Mouse (Mus musculus): ENCODE data around the gene Rrp9. TPM values are rescaled to one million over a fixed set of nuclear protein-coding genes. Genes with fewer than 3 reads are reported as not detected.

Gene Rrp9
- polyA plus RNA-seq, 1 experiment from 2014 or later, result 35.0 TPM

- 88% methylated on average over 15 of the region's 16 CpGs for WGBS
- ATAC-seq (ENCODE audit: low read depth) (no peak), DNase-seq (ENCODE audit: low spot score) (no peak)
- H3K4me3 ChIP-seq (ENCODE audit: low read depth, low read length), result no peak overlapping the region
- H3K27ac ChIP-seq (replicated peaks; ENCODE audit: low read depth, low read length), result no peak overlapping the region
- peaks cover 9% of the 10 kb centered on the region for H3K4me1 ChIP-seq (ENCODE audit: control insufficient read depth, insufficient read depth, low read length)
- no peaks in the 10 kb centered on the region for H3K27me3 ChIP-seq (replicated peaks; ENCODE audit: control insufficient read depth, insufficient read depth, low read length)
- H3K9me3 ChIP-seq (ENCODE audit: control insufficient read depth, low read length), result no peaks in the 10 kb centered on the region
- H3K36me3 ChIP-seq (ENCODE audit: control insufficient read depth, insufficient read depth, low read length), result no peaks in the 10 kb centered on the region
- no peak overlapping the region for H3K9ac ChIP-seq (ENCODE audit: low read depth, low read length)
- no peak overlapping the region for H3K4me2 ChIP-seq (ENCODE audit: low read depth, low read length)
These were observed 2.5 kb upstream of the Rrp9 start for GRCm38 (mm10) chr9:106473081-106473752.

GRCm38 (mm10) chr9:106473753-106474105, 2.0 kb upstream of the Rrp9 start:
- no peaks in the 10 kb centered on the region for H3K27me3 ChIP-seq (replicated peaks; ENCODE audit: control insufficient read depth, insufficient read depth, low read length)
- DNase-seq (ENCODE audit: low spot score) (no peak), ATAC-seq (ENCODE audit: low read depth) (no peak)
- H3K9ac ChIP-seq (ENCODE audit: low read depth, low read length), result no peak overlapping the region
- H3K4me3 ChIP-seq (ENCODE audit: low read depth, low read length), result no peak overlapping the region
- 78% methylated on average over 5 of the region's 5 CpGs for WGBS
- H3K27ac ChIP-seq (replicated peaks; ENCODE audit: low read depth, low read length), result no peak overlapping the region
- H3K4me2 ChIP-seq (ENCODE audit: low read depth, low read length), result no peak overlapping the region
- H3K36me3 ChIP-seq (ENCODE audit: control insufficient read depth, insufficient read depth, low read length), result no peaks in the 10 kb centered on the region
- peaks cover 10% of the 10 kb centered on the region for H3K4me1 ChIP-seq (ENCODE audit: control insufficient read depth, insufficient read depth, low read length)
- no peaks in the 10 kb centered on the region for H3K9me3 ChIP-seq (ENCODE audit: control insufficient read depth, low read length)

GRCm38 (mm10) chr9:106474456-106474855, 1.3 kb upstream of the Rrp9 start:
- no peak overlapping the region for H3K4me3 ChIP-seq (ENCODE audit: low read depth, low read length)
- no peaks in the 10 kb centered on the region for H3K9me3 ChIP-seq (ENCODE audit: control insufficient read depth, low read length)
- peaks cover 10% of the 10 kb centered on the region for H3K4me1 ChIP-seq (ENCODE audit: control insufficient read depth, insufficient read depth, low read length)
- no peaks in the 10 kb centered on the region for H3K27me3 ChIP-seq (replicated peaks; ENCODE audit: control insufficient read depth, insufficient read depth, low read length)
- H3K4me2 ChIP-seq (ENCODE audit: low read depth, low read length), result peak overlapping the region; percentile 26
- H3K9ac ChIP-seq (ENCODE audit: low read depth, low read length), result peak overlapping the region; percentile 34; the same call in 1 of the 2 replicates
- WGBS, result 2% methylated on average over 6 of the region's 6 CpGs
- DNase-seq (ENCODE audit: low spot score) (peak; percentile 60), ATAC-seq (ENCODE audit: low read depth) (0 out of 2 replicates have a peak, but pooled peaks have one; percentile 5)
- no peak overlapping the region for H3K27ac ChIP-seq (replicated peaks; ENCODE audit: low read depth, low read length)
- 0 out of 2 replicates have a peak, but pooled peaks cover 2% of the 10 kb centered on the region for H3K36me3 ChIP-seq (ENCODE audit: control insufficient read depth, insufficient read depth, low read length)

- H3K27me3 ChIP-seq (replicated peaks; ENCODE audit: control insufficient read depth, insufficient read depth, low read length), result no peaks in the 10 kb centered on the region
- WGBS, result 63% methylated on average over 7 of the region's 7 CpGs
- ATAC-seq (ENCODE audit: low read depth), result no peak
- no peak overlapping the region; the same call in 1 of the 2 replicates for H3K4me2 ChIP-seq (ENCODE audit: low read depth, low read length)
- 0 out of 2 replicates have a peak overlapping the region, but pooled peaks have one; percentile 25 for H3K9ac ChIP-seq (ENCODE audit: low read depth, low read length)
- H3K9me3 ChIP-seq (ENCODE audit: control insufficient read depth, low read length), result no peaks in the 10 kb centered on the region
- H3K4me3 ChIP-seq (ENCODE audit: low read depth, low read length), result no peak overlapping the region
- DNase-seq (ENCODE audit: low spot score), result no peak
- H3K27ac ChIP-seq (replicated peaks; ENCODE audit: low read depth, low read length), result no peak overlapping the region
- 0 out of 2 replicates have a peak, but pooled peaks cover 8% of the 10 kb centered on the region for H3K36me3 ChIP-seq (ENCODE audit: control insufficient read depth, insufficient read depth, low read length)
- peaks cover 10% of the 10 kb centered on the region for H3K4me1 ChIP-seq (ENCODE audit: control insufficient read depth, insufficient read depth, low read length)
These were observed 717 bp upstream of the Rrp9 start for GRCm38 (mm10) chr9:106475046-106475445.

GRCm38 (mm10) chr9:106476002-106476923, 500 bp downstream of the Rrp9 start:
- 21% methylated on average over 16 of the region's 16 CpGs for WGBS
- peaks cover 10% of the 10 kb centered on the region for H3K4me1 ChIP-seq (ENCODE audit: control insufficient read depth, insufficient read depth, low read length)
- DNase-seq (ENCODE audit: low spot score) (peak; percentile 77), ATAC-seq (ENCODE audit: low read depth) (peak; percentile 42)
- no peaks in the 10 kb centered on the region for H3K9me3 ChIP-seq (ENCODE audit: control insufficient read depth, low read length)
- H3K9ac ChIP-seq (ENCODE audit: low read depth, low read length), result peak overlapping the region; percentile 39
- H3K36me3 ChIP-seq (ENCODE audit: control insufficient read depth, insufficient read depth, low read length), result 0 out of 2 replicates have a peak, but pooled peaks cover 16% of the 10 kb centered on the region
- H3K4me3 ChIP-seq (ENCODE audit: low read depth, low read length), result peak overlapping the region; percentile 74
- H3K27ac ChIP-seq (replicated peaks; ENCODE audit: low read depth, low read length), result peak overlapping the region; percentile 76
- H3K27me3 ChIP-seq (replicated peaks; ENCODE audit: control insufficient read depth, insufficient read depth, low read length), result no peaks in the 10 kb centered on the region
- peak overlapping the region; percentile 92 for H3K4me2 ChIP-seq (ENCODE audit: low read depth, low read length)

GRCm38 (mm10) chr9:106476924-106477484, 1.2 kb downstream of the Rrp9 start, which contains the start of gene Parp3:
Parp3 (minus strand) TSS chr9:106476949.
- Histone ChIP-seq H3K4me2 (ENCODE audit: low read depth, low read length) (peak within 1 kb of the TSS; percentile 92), H3K36me3 (ENCODE audit: control insufficient read depth, insufficient read depth, low read length) (peaks cover 23% of the 10 kb centered on the region; the same call in 1 of the 2 replicates), H3K27ac (replicated peaks; ENCODE audit: low read depth, low read length) (peak within 1 kb of the TSS; percentile 76), H3K4me3 (ENCODE audit: low read depth, low read length) (peak within 1 kb of the TSS; percentile 74), H3K4me1 (ENCODE audit: control insufficient read depth, insufficient read depth, low read length) (peaks cover 8% of the 10 kb centered on the region), H3K9me3 (ENCODE audit: control insufficient read depth, low read length) (no peaks in the 10 kb centered on the region), H3K27me3 (replicated peaks; ENCODE audit: control insufficient read depth, insufficient read depth, low read length) (no peaks in the 10 kb centered on the region), H3K9ac (ENCODE audit: low read depth, low read length) (peak within 1 kb of the TSS; percentile 72)
- DNase-seq (ENCODE audit: low spot score), result peak; percentile 100
- peak; percentile 98 for ATAC-seq (ENCODE audit: low read depth)
- WGBS, result under 1% methylated on average over 38 of the region's 41 CpGs

GRCm38 (mm10) chr9:106477649-106478048, 1.9 kb downstream of the Rrp9 start:
- peak overlapping the region; percentile 72 for H3K9ac ChIP-seq (ENCODE audit: low read depth, low read length)
- 3% methylated on average over 16 of the region's 16 CpGs for WGBS
- ATAC-seq (ENCODE audit: low read depth) (no peak), DNase-seq (ENCODE audit: low spot score) (no peak)
- H3K4me2 ChIP-seq (ENCODE audit: low read depth, low read length), result peak overlapping the region; percentile 92
- H3K27ac ChIP-seq (replicated peaks; ENCODE audit: low read depth, low read length), result no peak overlapping the region
- H3K4me1 ChIP-seq (ENCODE audit: control insufficient read depth, insufficient read depth, low read length), result peaks cover 5% of the 10 kb centered on the region
- H3K27me3 ChIP-seq (replicated peaks; ENCODE audit: control insufficient read depth, insufficient read depth, low read length), result no peaks in the 10 kb centered on the region
- no peaks in the 10 kb centered on the region for H3K9me3 ChIP-seq (ENCODE audit: control insufficient read depth, low read length)
- H3K36me3 ChIP-seq (ENCODE audit: control insufficient read depth, insufficient read depth, low read length), result peaks cover 26% of the 10 kb centered on the region
- H3K4me3 ChIP-seq (ENCODE audit: low read depth, low read length), result peak overlapping the region; percentile 74

GRCm38 (mm10) chr9:106478101-106478500, 2.3 kb downstream of the Rrp9 start:
- WGBS, result 75% methylated on average over 9 of the region's 9 CpGs
- Histone ChIP-seq H3K4me2 (ENCODE audit: low read depth, low read length) (peak overlapping the region; percentile 92), H3K4me1 (ENCODE audit: control insufficient read depth, insufficient read depth, low read length) (peaks cover 5% of the 10 kb centered on the region), H3K36me3 (ENCODE audit: control insufficient read depth, insufficient read depth, low read length) (peaks cover 30% of the 10 kb centered on the region), H3K9ac (ENCODE audit: low read depth, low read length) (peak overlapping the region; percentile 72), H3K27ac (replicated peaks; ENCODE audit: low read depth, low read length) (no peak overlapping the region), H3K9me3 (ENCODE audit: control insufficient read depth, low read length) (no peaks in the 10 kb centered on the region), H3K4me3 (ENCODE audit: low read depth, low read length) (peak overlapping the region; percentile 74), H3K27me3 (replicated peaks; ENCODE audit: control insufficient read depth, insufficient read depth, low read length) (no peaks in the 10 kb centered on the region)
- DNase-seq (ENCODE audit: low spot score), result no peak
- ATAC-seq (ENCODE audit: low read depth), result no peak
